Mouse (Mus musculus) lung, postnatal 14 days (tissue): ENCODE data around the gene Cybb.
"Not testable (repeated sequence)": the region's sequence is repeated elsewhere in the genome, so short reads cannot be mapped to it uniquely, and the experiment has no call there.

ENCODE experiments used
- DNase-seq: peaks from one replicate; pipeline ENCODE4 v3.0.0; 2021

Gene Cybb

DNA sequence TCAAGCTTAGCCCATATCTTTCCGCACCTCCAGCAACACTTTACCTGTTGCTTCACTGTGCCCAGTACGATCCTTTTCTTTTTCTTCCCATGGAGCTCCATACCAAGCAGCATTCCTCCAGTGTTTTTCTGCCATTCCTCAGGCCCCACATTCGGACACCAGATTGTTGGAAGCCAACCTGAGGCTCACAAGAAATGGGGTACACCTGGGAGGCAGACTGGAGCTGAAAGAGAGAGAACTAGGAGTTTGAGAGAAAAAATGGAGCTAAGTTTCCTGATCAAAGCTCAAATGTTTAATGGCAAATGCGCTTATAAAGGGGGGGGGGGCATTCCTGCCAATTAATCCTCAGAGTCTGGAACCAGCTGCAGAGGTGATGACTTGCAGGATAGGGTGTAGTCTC, at the start of gene Cybb:
TSS of gene Cybb (minus strand) at position 101 of the 400 bp plus-strand sequence.
- no peak for DNase-seq

DNA sequence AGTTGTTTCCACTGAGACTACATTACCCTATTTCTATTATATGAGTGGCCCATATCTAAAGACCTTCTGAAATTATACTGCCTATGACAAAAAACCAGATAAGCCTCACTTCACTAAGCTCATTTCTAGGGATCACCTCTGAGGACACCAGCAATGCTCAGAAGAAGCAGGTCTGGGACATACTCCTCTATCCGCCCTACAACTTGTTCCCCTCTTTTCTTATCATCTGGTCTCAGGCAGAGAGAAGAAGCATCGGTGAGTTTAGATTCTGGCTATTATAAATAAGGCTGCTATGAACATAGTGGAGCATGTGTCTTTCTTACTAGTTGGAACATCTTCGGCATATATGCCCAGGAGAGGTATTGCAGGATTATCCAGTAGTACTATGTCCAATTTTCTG, 49.3 kb upstream of the Cybb start:
- DNase-seq, result no peak

DNA sequence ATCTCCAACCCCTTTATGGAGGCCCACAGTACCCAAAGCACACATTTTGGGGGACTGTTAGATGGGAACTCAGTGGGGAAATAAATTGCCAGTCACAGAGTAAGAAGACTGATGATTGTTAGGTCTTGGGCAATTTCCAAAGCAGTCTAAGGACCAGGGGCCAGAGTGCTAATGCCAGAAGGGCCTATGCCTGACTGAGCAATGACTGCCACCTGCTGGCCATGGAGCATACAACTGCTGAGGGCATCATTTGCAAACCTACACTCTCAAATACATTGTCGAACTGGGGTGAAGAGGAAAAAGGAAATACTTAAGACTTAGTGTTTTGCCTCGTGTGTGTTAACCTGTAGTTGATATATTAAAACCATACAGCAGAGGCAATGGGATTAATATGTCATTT, 32.4 kb upstream of the Cybb start:
- DNase-seq, result peak; percentile 54

DNA sequence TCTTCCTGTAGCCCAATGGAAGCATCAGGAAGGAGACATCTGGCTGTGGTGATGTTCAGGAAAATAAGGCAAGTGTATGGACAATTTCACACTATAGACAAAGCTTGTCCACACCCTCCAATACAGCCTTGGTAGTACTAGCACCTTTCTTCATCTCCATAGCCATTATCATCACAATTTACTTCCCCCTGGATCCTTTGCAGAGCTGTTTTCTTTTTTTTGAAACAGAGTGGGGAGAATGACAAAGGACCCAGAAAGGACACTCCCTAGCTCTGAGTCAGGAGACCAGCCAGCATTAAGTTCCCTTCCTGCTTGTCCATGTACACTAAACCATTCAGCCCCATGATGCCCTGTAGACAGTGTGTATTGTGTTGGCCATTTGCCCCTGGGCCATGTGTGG, 30.0 kb upstream of the Cybb start:
- DNase-seq, result not testable (repeated sequence)

GRCm38 (mm10) chrX:9475036-9475435, 12.5 kb downstream of the Cybb start:
- DNase-seq, result not testable (repeated sequence)

- no peak for DNase-seq
These were observed 13.1 kb downstream of the Cybb start for GRCm38 (mm10) chrX:9474440-9474839.

DNA sequence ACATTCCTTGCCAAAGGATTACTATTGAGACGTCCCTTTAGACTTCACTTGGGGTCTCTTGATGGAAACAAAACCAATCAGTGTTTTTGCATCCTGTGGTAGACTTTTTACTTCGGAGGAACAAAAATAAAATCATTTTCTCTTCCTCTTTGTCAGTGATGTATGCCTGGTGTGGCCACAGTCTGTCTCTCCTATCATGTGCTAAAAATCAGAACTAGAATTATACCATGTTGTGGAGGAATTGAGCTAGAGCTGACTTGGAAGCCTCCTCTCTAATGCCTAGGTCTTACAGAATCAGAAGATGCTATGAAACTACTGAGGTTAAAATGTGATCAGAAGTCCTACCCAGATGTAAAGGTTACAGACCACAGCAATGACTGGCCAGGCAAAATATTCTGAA, 13.8 kb downstream of the Cybb start:
- no peak for DNase-seq

DNA sequence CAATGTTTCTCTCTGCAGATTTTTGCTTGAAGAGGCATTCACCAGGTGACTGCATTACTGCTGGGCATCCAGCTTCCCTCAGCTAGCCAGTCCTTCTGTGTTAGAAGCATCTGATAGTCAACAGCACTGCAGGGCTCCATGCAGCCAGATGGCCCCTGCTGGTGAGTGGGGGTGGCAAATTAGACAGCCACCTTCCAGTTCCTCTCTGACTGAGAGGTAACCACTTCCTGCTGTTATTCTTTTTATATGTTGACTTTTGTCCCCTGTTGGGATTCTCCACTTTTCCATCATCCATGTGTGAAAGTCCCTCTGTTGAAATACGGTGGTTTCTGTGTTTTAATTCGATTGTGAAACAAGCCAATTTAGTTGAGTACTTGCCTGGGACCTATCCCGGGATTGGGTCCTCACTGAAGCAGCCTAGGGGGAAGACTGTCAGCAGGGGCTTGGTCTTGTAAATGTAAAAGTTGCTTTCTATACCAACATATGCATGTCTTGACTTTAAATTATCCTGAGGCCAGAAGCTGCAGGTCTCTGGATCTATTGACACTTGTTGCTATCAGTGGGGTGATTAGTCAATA, 16.7 kb downstream of the Cybb start:
- no peak for DNase-seq

DNA sequence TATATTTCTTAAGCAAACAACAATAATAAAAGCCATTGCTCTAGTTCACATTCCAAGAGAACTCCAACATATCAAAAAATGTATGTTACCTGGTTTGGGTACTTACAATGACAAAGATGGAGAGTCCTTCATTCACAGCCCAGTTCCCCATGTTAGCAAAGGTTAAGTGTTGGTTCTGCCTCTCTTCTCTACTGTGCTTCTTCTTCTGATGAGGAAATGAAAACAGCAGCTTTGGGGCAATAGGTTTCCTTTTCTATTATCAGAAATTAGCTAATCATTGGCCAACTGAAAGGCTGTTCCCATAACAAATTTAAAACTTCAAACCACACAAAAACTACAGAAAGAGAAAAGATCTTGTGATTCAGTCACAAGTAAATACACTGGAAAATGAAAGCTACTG, 18.5 kb downstream of the Cybb start:
- DNase-seq, result no peak

- DNase-seq, result no peak
These were observed 20.6 kb downstream of the Cybb start for GRCm38 (mm10) chrX:9467020-9467419.

- no peak for DNase-seq
These were observed 21.7 kb downstream of the Cybb start for GRCm38 (mm10) chrX:9465890-9466289.

DNA sequence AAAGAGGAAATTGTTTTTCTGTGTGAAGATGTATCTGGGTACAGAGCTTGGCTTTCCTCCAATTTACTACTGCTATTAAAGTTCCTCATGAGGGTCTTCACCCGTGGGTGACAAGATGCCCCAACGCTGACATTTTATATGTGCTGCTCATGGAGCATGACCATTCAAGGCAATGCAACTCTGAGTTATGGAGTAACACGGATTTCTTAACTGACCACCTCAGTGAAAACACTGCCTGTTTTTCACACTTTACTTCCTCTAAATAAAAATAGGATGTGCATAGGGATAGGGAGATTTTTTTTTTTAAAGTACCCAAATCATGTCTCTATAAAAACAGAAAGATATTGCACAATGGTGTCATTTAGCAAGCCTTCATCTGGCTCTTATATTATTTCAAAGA, 24.9 kb downstream of the Cybb start:
- DNase-seq, result no peak

GRCm38 (mm10) chrX:9461399-9461798, 26.2 kb downstream of the Cybb start:
- no peak for DNase-seq

DNA sequence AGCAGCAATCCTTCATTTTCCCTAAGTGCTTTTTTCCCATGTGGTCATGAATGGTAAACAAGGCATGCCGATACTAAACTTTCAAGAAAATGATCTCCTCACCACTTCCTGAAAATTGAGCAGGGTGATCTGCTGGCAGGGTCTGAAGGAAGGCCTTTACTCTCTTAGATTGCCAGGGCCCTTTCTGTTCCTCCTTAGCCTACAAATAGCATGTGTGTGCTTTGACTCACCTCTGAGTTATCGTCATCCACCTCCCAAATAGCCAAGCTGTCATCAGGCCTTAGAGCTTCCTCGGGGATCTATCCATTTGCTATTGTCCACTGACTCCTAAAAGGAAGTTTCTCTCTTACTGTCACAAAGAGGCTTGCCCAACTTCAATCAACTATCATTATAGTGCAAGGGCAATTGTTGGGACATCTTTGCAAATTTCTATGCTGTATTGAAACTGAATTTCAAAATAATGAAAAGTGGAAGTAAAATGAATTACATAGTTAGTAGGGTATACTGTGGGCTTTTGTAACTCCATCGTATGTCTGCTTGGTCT, 27.1 kb downstream of the Cybb start:
- DNase-seq, result no peak

GRCm38 (mm10) chrX:9452375-9452774, 35.2 kb downstream of the Cybb start:
- no peak for DNase-seq

GRCm38 (mm10) chrX:9447284-9447683, 40.3 kb downstream of the Cybb start:
- DNase-seq, result no peak

DNA sequence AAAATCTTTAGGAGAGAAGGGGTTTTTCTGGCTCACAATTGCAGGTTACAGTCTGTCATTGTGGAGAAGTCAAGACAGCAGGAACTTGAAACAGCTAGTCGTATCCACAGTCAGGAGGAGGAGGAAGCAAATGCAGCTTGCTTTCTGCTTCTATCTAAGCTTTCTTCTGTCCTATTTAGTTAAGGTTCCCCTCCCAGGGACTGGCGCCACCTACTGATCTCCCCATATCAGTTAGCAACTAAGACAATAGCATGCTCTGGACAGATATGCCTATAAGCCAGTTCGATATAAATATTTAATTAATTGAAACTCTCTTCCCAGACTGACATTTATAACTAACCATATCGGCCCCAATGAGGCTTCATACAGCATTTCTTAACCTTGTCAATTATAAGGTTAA, 46.5 kb downstream of the Cybb start:
- no peak for DNase-seq

DNA sequence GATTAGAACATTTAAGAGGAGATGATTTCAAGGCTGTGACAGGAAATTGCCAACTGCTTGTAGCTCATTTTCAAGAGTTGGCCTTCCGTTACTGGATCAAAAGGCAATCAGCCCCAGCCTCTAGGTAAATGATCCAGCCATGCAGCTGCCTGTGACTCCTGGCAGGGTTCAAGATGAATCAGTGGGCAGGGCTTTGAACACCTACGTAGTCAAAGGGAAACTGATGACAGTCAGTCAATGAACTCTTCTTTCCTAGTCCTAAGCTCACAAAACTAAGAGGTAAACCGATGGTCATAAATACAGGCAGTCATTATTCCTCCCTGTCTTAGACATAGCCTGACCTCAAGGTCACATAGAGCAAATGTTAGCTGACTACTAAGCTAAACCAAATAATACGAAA, 47.0 kb downstream of the Cybb start:
- no peak for DNase-seq

GRCm38 (mm10) chrX:9439257-9439656, 48.3 kb downstream of the Cybb start:
- DNase-seq, result no peak

- DNase-seq, result no peak
These were observed 73.7 kb downstream of the Cybb start for GRCm38 (mm10) chrX:9413889-9414288.
